Mouse (Mus musculus) hindlimb bud, embryonic 11.5 days (tissue): ENCODE results near the gene Gm4969.

Experiments used
- DNase-seq: peaks from one replicate; pipeline ENCODE4 v3.0.0-alpha.2; 2012; ENCODE audit warnings: low read depth, low spot score; ENCODE audit errors: extremely low spot score

Gene Gm4969

GRCm38 (mm10) chr7:19136673-19137334, 18.6 kb upstream of the Gm4969 start:
- no peak for DNase-seq

- DNase-seq = no peak
Measured at GRCm38 (mm10) chr7:19136168-19136567, 18.0 kb upstream of the Gm4969 start.

- DNase-seq = peak; percentile 89
Measured at GRCm38 (mm10) chr7:19131324-19131848, 13.2 kb upstream of the Gm4969 start.

GRCm38 (mm10) chr7:19130657-19131056, 12.5 kb upstream of the Gm4969 start:
- DNase-seq = no peak

- no peak for DNase-seq
Measured at GRCm38 (mm10) chr7:19129396-19129795, 11.2 kb upstream of the Gm4969 start.

- DNase-seq = no peak
Measured at GRCm38 (mm10) chr7:19127744-19128143, 9.6 kb upstream of the Gm4969 start.

- DNase-seq = no peak
Measured at GRCm38 (mm10) chr7:19124713-19125112, 6.5 kb upstream of the Gm4969 start.

- no peak for DNase-seq
Measured at GRCm38 (mm10) chr7:19121686-19122085, 3.5 kb upstream of the Gm4969 start.

- peak; percentile 97 for DNase-seq
Measured at GRCm38 (mm10) chr7:19119631-19120429, 1.7 kb upstream of the Gm4969 start, which contains the start of gene Fbxo46. TSS of gene Fbxo46 (plus strand) at chr7:19119859.

- no peak for DNase-seq
Measured at GRCm38 (mm10) chr7:19119083-19119482, 915 bp upstream of the Gm4969 start.

- no peak for DNase-seq
Measured at GRCm38 (mm10) chr7:19109565-19109964, 8.6 kb downstream of the Gm4969 start.

- no peak for DNase-seq
Measured at GRCm38 (mm10) chr7:19107436-19107835, 10.7 kb downstream of the Gm4969 start.

- DNase-seq = no peak
Measured at GRCm38 (mm10) chr7:19104486-19104885, 13.7 kb downstream of the Gm4969 start.

GRCm38 (mm10) chr7:19103741-19104140, 14.4 kb downstream of the Gm4969 start:
- no peak for DNase-seq

GRCm38 (mm10) chr7:19100290-19100689, 17.9 kb downstream of the Gm4969 start:
- no peak for DNase-seq

GRCm38 (mm10) chr7:19098811-19099210, 19.4 kb downstream of the Gm4969 start:
- no peak for DNase-seq

GRCm38 (mm10) chr7:19097863-19098262, 20.3 kb downstream of the Gm4969 start:
- no peak for DNase-seq

- no peak for DNase-seq
Measured at GRCm38 (mm10) chr7:19097217-19097616, 21.0 kb downstream of the Gm4969 start.

- DNase-seq = no peak
Measured at GRCm38 (mm10) chr7:19096421-19096976, 21.7 kb downstream of the Gm4969 start.

- DNase-seq = no peak
Measured at GRCm38 (mm10) chr7:19095751-19096110, 22.4 kb downstream of the Gm4969 start.

- DNase-seq = no peak
Measured at GRCm38 (mm10) chr7:19094826-19095750, 23.1 kb downstream of the Gm4969 start.
